Mouse (Mus musculus) midbrain, embryonic 11.5 days (tissue): ENCODE results near the gene Lcn8. TPM values are rescaled to one million over a fixed set of nuclear protein-coding genes. Genes with fewer than 3 reads are reported as not detected.

ENCODE experiments used
- ATAC-seq: fragments of 200-750 bp; cut with Nextera tagmentation; 2 replicates; pipeline ENCODE4 v1.8.0; 2017; ENCODE audit warnings: moderate TSS enrichment, moderate library complexity; ENCODE audit not compliant: low FRiP score
- DNase-seq: peaks from one replicate; pipeline ENCODE4 v3.0.0; 2015; ENCODE audit warnings: low spot score; ENCODE audit errors: missing footprints
- H3K27ac ChIP-seq: fragments of 300-500 bp; sonication (generic); 2 replicates; pipeline ENCODE4 v1.5.1; 2014; ENCODE audit warnings: low read depth, low read length
- H3K27me3 ChIP-seq: fragments of 300-500 bp; sonication (generic); 2 replicates; pipeline ENCODE4 v1.6.1; 2014; ENCODE audit warnings: mild to moderate bottlenecking, low read length, moderate library complexity, mixed read lengths; ENCODE audit not compliant: control insufficient read depth, insufficient read depth
- H3K36me3 ChIP-seq: fragments of 300-500 bp; sonication (generic); 2 replicates; pipeline ENCODE4 v1.6.1; 2014; ENCODE audit warnings: mild to moderate bottlenecking, low read length, moderate library complexity, mixed read lengths; ENCODE audit not compliant: control insufficient read depth, insufficient read depth
- H3K4me1 ChIP-seq: fragments of 300-500 bp; sonication (generic); 2 replicates; pipeline ENCODE4 v1.6.1; 2014; ENCODE audit warnings: low read length; ENCODE audit not compliant: control insufficient read depth, insufficient read depth
- H3K4me2 ChIP-seq: fragments of 300-500 bp; sonication (generic); 2 replicates; pipeline ENCODE4 v1.6.1; 2014; ENCODE audit warnings: mild to moderate bottlenecking, moderate library complexity
- H3K4me3 ChIP-seq: fragments of 300-500 bp; sonication (generic); 2 replicates; pipeline ENCODE4 v1.5.1; 2014; ENCODE audit warnings: low read depth, low read length
- H3K9ac ChIP-seq: fragments of 300-500 bp; sonication (generic); 2 replicates; pipeline ENCODE4 v1.6.1; 2014; ENCODE audit warnings: low read length
- H3K9me3 ChIP-seq: fragments of 300-500 bp; sonication (generic); 2 replicates; pipeline ENCODE4 v1.6.1; 2016; ENCODE audit warnings: low read length; ENCODE audit not compliant: control insufficient read depth
- WGBS: fragments of 180-500 bp; shearing (Covaris S2); extraction: QIAGEN DNeasy Blood & Tissue Kit; methylation state at CpG from one replicate; pipeline ENCODE4 v1.1.7; 2014; 5-methylcytosine and 5-hydroxymethylcytosine counted together
- polyA plus RNA-seq: library from polyadenylated mRNA; unstranded; fragments of >200 nt; fragmentation: Nextera tagmentation; extraction: Ambion mirVana; gene quantifications from 2 replicates; pipeline ENCODE4 v1.2.1, GENCODE M21; 2014

The Lcn8 gene
- not detected in 2 replicates for polyA plus RNA-seq

DNA sequence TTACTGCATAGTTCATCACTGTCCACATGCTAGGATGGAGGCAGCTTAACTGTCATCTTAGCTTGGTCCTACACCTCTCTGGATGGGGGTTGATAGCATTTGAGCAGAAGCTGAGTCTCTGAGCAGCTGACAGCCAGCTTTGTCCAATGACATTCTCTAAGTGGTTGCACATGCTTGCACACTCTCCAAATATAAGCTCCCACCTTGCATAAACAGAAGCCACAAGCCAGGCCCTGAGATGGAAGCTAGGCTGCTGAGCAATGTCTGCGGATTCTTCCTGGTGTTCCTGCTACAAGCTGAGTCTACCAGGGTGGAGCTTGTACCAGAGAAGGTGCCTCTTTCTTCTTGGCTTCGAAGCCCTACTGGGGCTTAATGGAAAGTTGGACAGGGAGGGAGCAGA is at the start of gene Lcn8:
Gene Lcn8 (plus strand): TSS at position 219 of the 400 bp plus-strand sequence.
- Histone ChIP-seq H3K4me3 (no peak within 1 kb of the TSS), H3K9me3 (no peaks in the 10 kb centered on the region), H3K4me1 (no peaks in the 10 kb centered on the region), H3K9ac (no peak within 1 kb of the TSS), H3K27ac (no peak within 1 kb of the TSS), H3K27me3 (no peaks in the 10 kb centered on the region), H3K36me3 (no peaks in the 10 kb centered on the region), H3K4me2 (no peak within 1 kb of the TSS)
- DNase-seq (no peak), ATAC-seq (no peak)
- WGBS: 83% methylated on average over 2 of the region's 2 CpGs

GRCm38 (mm10) chr2:25607761-25608622 is 44.9 kb upstream of the Lcn8 start, which contains the start of gene Rabl6:
Gene Rabl6 (minus strand): TSS chr2:25608521.
- Histone ChIP-seq H3K27me3 (0 out of 2 replicates have a peak, but pooled peaks cover 6% of the 10 kb centered on the region), H3K4me3 (peak within 1 kb of the TSS; percentile 99), H3K4me1 (peaks cover 10% of the 10 kb centered on the region), H3K9ac (peak within 1 kb of the TSS; percentile 97), H3K9me3 (no peaks in the 10 kb centered on the region), H3K4me2 (peak within 1 kb of the TSS; percentile 68), H3K36me3 (no peaks in the 10 kb centered on the region), H3K27ac (peak within 1 kb of the TSS; percentile 87)
- WGBS: under 1% methylated on average over 79 of the region's 80 CpGs
- ATAC-seq: peak; percentile 90
- peak; percentile 99 for DNase-seq

DNA sequence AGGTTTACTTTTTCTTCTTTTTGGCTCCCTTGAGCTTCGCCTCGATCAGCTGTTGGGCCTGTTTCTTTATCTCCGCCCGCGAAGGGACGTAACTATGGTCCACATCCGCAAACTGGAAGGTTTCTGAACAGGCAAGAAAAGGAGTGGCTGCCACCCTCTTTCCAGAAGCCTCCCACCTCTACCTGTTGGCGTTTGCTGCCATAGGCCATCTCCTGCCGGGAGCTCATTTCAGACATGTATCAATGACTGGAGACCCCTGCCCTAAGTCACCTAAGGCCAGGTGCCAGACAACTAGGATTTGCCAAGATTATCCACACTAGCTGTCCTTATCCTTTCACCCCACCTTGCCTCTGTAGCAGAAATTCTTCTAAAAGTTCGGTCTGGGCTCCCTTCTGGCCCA is 44.2 kb upstream of the Lcn8 start:
- 77% methylated on average over 10 of the region's 10 CpGs for WGBS
- Histone ChIP-seq H3K27ac (peak overlapping the region; percentile 87), H3K9ac (peak overlapping the region; percentile 46), H3K9me3 (no peaks in the 10 kb centered on the region), H3K36me3 (no peaks in the 10 kb centered on the region), H3K27me3 (0 out of 2 replicates have a peak, but pooled peaks cover 6% of the 10 kb centered on the region), H3K4me3 (peak overlapping the region; percentile 99), H3K4me1 (peaks cover 10% of the 10 kb centered on the region), H3K4me2 (peak overlapping the region; percentile 68)
- no peak for DNase-seq
- ATAC-seq: peak; percentile 7; the same call in 1 of the 2 replicates

- DNase-seq (no peak), ATAC-seq (no peak)
- Histone ChIP-seq H3K4me2 (no peak overlapping the region), H3K9ac (no peak overlapping the region), H3K4me3 (no peak overlapping the region), H3K36me3 (no peaks in the 10 kb centered on the region), H3K9me3 (no peaks in the 10 kb centered on the region), H3K4me1 (no peaks in the 10 kb centered on the region), H3K27me3 (peaks cover 22% of the 10 kb centered on the region), H3K27ac (no peak overlapping the region)
- WGBS: 24% methylated on average over 22 of the region's 22 CpGs
These were observed 36.5 kb upstream of the Lcn8 start for GRCm38 (mm10) chr2:25616398-25616797.

DNA sequence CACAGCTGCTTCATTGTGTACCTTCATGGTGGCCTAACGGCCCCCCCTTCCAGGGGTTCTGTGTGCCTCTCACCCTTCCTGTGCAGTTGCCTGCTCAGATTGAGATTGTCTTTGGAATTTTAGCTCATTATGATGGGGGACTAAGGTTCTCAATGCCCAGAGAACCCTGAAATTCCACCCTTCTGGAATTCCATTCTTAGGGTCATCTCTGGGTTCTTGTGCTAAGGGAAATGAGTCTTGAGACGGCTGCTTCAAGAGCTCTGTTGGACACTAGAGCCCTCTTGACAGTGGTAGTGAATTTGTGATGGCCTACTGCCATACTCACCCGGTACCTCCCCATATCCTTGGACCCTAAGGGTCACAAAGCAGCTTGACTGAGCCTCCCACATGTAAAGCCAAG is 35.3 kb upstream of the Lcn8 start, which contains the start of gene Ccdc183:
Gene Ccdc183 (minus strand): TSS at position 101 of the 400 bp plus-strand sequence.
- DNase-seq: no peak

DNA sequence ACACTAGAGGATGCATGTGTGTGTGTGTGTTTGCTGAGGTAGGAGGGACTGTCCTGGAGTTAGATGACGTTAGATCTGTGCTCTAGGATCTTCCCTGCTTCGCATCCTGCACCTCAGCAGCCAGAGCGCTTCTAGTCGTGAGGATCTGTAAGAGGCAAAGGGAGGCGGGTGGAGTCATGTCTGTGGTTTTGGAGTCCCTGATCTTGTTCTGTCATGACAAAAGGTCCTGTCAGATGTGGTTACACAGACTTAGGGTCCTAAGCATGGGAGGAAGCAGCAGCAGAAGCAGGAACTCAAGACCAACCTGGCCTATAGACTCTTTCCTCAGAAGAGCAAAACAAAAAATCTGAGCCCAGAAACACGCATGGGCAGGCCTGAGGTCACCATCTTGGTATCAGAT is 32.5 kb upstream of the Lcn8 start:
- no peaks in the 10 kb centered on the region for H3K4me1 ChIP-seq
- peaks cover 22% of the 10 kb centered on the region for H3K27me3 ChIP-seq
- H3K36me3 ChIP-seq: no peaks in the 10 kb centered on the region
- WGBS: 87% methylated on average over 6 of the region's 6 CpGs
- ATAC-seq (no peak), DNase-seq (no peak)
- no peaks in the 10 kb centered on the region for H3K9me3 ChIP-seq
- no peak overlapping the region for H3K4me3 ChIP-seq
- H3K27ac ChIP-seq: no peak overlapping the region
- no peak overlapping the region for H3K9ac ChIP-seq
- no peak overlapping the region for H3K4me2 ChIP-seq

More for the DNA sequence above, 35.3 kb upstream of the Lcn8 start, which contains the start of gene Ccdc183:
- H3K36me3 ChIP-seq: no peaks in the 10 kb centered on the region
- no peak within 1 kb of the TSS for H3K4me2 ChIP-seq
- no peaks in the 10 kb centered on the region for H3K9me3 ChIP-seq
- no peak within 1 kb of the TSS for H3K9ac ChIP-seq
- H3K4me3 ChIP-seq: no peak within 1 kb of the TSS
- peaks cover 22% of the 10 kb centered on the region for H3K27me3 ChIP-seq
- no peak for ATAC-seq
- H3K4me1 ChIP-seq: no peaks in the 10 kb centered on the region
- no peak within 1 kb of the TSS for H3K27ac ChIP-seq
- WGBS: 80% methylated on average over 3 of the region's 3 CpGs

DNA sequence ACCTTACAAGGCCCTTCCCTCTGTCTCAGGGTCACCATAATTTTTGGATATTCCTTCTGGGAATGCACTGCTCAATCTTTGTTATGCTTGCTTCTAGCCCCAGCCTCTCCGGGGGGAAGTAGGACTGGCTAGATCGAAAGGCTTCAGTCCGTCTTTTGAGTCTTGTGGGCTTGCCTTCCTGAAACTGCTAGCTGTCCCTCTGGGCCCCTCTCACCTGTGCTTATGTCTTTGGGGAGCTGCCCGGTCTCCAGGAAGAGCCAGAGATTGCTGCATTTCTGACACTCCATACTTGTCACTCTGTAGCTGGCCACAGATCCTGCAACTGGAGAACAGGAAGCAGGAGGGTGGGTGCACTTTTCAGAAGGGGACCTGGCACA is 32.1 kb upstream of the Lcn8 start:
- no peaks in the 10 kb centered on the region for H3K9me3 ChIP-seq
- ATAC-seq (no peak), DNase-seq (no peak)
- H3K27me3 ChIP-seq: peaks cover 17% of the 10 kb centered on the region
- H3K36me3 ChIP-seq: no peaks in the 10 kb centered on the region
- no peak overlapping the region; the same call in 1 of the 2 replicates for H3K9ac ChIP-seq
- H3K27ac ChIP-seq: no peak overlapping the region
- no peaks in the 10 kb centered on the region for H3K4me1 ChIP-seq
- H3K4me3 ChIP-seq: no peak overlapping the region
- WGBS: 94% methylated on average over 4 of the region's 4 CpGs
- no peak overlapping the region for H3K4me2 ChIP-seq

DNA sequence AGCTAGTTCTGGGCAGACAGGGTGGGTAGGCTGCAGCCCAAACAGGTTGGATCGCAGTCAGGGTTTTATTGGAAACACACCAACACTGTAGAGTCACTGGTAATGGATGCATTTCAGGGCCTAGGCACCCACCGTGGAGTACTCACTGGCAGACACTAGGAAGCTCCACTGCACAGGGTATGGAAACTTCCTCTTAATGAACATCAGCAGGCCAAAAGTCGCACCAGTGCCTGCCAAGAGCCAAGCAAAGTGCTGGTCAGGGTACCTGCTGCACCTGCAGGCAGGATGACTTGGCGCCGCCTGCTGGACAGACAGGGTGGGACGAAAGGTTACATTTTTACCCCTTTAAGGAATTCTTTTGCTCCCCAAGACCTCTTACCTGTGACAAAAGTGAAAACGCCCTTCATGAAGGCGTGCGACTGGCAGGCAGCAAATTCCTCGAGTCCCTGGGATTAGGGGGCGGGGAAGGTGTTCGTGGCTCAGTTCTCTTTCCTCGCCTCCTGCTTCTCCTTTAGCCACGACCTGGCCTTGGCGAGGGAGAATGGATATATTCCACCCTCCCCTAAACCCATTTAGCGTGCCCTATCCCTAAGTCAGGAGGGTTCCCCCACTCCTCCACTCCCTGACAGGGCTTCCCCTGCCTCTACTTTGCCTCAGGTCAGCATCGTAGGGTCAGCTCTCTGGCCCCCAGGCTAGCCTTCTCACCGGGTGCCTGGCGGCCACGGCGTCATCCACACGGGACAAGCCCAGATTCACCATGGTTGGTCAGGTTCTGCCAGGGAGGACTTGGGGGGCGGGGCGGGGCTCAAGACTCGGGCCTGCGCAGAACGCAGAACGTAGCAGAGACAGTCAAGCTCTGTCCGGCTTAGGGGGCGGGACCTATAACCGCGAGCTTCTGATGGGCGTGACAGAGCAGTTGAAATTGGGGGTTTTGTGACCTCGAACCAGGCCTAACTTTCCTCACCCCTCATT is 31.4 kb upstream of the Lcn8 start, which contains the start of gene Tmem141:
Gene Tmem141 (minus strand): TSS at position 777 of the 972 bp plus-strand sequence.
- Histone ChIP-seq H3K27me3 (peaks cover 10% of the 10 kb centered on the region), H3K4me3 (peak within 1 kb of the TSS; percentile 35), H3K36me3 (no peaks in the 10 kb centered on the region), H3K4me2 (peak within 1 kb of the TSS; percentile 58), H3K4me1 (no peaks in the 10 kb centered on the region), H3K9me3 (no peaks in the 10 kb centered on the region), H3K27ac (no peak within 1 kb of the TSS), H3K9ac (peak within 1 kb of the TSS; percentile 46)
- peak; percentile 97 for DNase-seq
- peak; percentile 93 for ATAC-seq
- WGBS: 5% methylated on average over 34 of the region's 34 CpGs
